Mouse (Mus musculus) liver, adult 2 months (tissue): ENCODE results near the gene Klhl26.

Experiments used
- CTCF ChIP-seq: fragments of 200-500 bp; IDR thresholded peaks from 2 replicates; pipeline ENCODE4 v1.5.1; 2011; ENCODE audit warnings: low read depth, low read length, control low read depth
- POLR2A ChIP-seq: fragments of 200-500 bp; IDR thresholded peaks from 2 replicates; pipeline ENCODE4 v1.6.1; 2011; ENCODE audit warnings: low read length, control low read depth; ENCODE audit not compliant: insufficient read depth; ENCODE audit errors: extremely low read depth

DNA sequence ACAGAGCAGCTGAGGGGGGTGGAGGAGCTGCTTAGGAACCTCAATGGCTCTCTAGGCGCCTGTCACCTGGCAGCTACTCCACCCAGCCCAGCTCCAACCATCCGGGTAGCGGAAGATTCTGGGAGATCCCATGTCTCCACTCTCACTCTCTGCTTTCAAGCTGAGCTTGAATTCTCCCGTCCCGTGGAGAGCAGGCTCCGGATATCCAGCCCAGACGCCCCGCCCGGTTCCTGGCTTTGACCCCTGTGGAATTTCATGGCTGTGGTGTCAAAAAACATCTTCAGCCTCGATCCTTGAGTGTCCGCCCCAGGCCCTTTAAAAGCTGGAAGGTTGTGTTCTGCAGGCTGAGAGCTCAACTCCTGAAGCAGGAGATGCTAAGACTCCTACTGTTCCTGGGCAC lies 10.0 kb downstream of the Klhl26 start:
- no peak for TF ChIP-seq POLR2A
- TF ChIP-seq CTCF = no peak
